Mouse (Mus musculus): ENCODE data around the gene Vgll2.
A peak's percentile ranks its signal among the peaks of the same experiment; 100 is the strongest.

Vgll2 gene

DNA sequence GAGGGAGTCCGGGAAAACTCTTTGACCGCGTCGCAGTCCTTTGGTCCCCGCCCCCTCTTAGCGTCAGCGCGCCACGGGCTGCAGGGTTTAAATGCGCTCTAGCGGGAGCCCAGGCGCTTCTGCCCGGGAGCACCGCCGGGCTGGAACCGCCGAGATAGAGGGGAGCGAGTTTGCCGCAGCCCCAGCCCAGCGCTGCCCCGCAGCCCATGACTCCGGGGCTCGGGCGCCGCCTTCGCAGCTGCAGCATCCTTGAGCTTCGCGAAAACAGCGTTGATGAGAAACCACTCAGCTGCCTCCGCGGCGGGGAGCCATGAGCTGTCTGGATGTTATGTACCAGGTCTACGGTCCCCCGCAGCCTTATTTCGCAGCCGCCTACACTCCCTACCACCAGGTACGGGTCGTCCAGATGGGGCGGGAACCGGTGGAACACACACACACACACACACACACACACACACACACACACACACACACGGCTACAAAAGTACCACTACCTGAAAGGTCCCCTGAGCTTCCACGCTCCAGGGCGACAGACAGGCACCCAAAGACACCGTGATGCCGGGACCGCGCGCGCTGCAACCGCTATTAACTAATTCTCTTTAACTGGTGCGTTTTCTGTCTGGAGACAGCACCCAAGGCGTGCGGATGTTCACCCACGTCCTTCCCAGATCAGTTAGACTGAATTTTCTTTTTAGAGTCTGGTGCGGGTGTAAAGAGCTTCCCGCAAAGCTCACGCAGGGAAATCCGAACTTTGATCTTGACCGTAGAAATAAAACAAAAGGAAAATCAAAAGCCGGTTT, at the start of gene Vgll2:
Vgll2 (plus strand) TSS at position 90 of the 800 bp plus-strand sequence.
- no peak for DNase-seq (ENCODE audit: low spot score in 2 of 2)

- DNase-seq (ENCODE audit: low spot score in 2 of 2): no peak
These were observed 47.2 kb upstream of the Vgll2 start for GRCm38 (mm10) chr10:51975137-51975536.

GRCm38 (mm10) chr10:51975587-51975986, 46.7 kb upstream of the Vgll2 start:
- no peak for DNase-seq (ENCODE audit: low spot score in 2 of 2)

DNA sequence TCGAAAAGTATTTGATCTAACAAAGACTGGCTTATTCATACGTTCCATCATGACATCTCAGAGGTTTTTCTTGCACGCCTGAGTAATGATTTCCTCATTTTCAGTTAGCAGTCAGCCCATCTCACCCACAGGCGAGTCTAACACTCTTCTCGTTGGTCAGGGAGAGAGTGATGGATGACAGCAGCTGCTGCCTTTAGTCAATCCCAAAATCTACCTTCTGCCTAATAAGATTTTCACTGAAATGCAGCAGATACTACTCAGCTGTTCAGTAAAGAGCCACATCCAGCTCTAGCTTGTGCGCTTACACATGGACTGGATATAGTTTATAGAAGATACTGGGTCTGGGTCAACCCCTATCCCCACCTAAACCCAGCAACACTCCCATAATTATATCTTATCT, 40.7 kb upstream of the Vgll2 start:
- no peak for DNase-seq (ENCODE audit: low spot score in 2 of 2)

DNA sequence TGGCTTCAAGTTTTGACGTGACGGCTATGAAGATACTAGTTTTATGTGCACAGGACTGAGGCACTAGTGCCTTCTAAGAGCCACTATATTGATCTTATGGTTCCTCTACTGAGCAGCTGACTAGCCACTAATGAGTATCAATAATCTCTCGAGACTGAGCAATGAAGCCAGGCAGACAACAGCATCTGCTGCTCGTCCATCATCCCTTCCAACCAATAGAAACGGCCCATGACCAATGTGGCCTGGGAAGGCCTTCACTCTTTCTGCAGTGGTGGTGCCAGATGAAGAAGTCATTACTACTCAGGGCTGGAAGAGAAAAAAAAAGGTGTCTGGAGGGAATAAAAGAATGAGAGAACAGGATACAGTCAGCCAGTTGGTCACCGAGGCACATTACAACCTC, 39.9 kb upstream of the Vgll2 start:
- DNase-seq (ENCODE audit: low spot score in 2 of 2): no peak

- no peak for DNase-seq (ENCODE audit: low spot score in 2 of 2)
These were observed 3.8 kb upstream of the Vgll2 start for GRCm38 (mm10) chr10:52018471-52018870.

GRCm38 (mm10) chr10:52021231-52021630, 1.1 kb upstream of the Vgll2 start:
- DNase-seq (ENCODE audit: low spot score in 2 of 2): no peak

- DNase-seq (ENCODE audit: low spot score in 2 of 2): no peak
These were observed 437 bp upstream of the Vgll2 start for GRCm38 (mm10) chr10:52021736-52022394.

GRCm38 (mm10) chr10:52023213-52024052, 1.1 kb downstream of the Vgll2 start:
- no peak for DNase-seq (ENCODE audit: low spot score in 2 of 2)

DNA sequence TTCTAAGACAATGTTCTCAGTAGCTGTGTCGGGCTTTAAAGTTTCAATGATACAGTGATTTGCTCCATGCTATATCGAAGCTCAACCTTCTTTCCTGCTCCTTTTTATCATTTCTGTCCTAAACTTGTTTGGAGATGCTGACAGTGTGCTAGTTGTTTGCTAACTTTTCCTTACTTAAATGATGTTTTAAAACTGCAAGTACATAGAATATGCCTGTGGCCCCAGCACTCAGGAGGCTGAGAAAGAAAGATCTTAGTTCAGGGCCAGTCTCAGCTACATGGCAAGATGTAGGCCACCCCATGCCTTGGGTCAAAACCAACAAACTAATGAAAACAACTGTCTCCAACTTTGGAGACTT, 1.7 kb downstream of the Vgll2 start:
- DNase-seq (ENCODE audit: low spot score in 2 of 2): no peak

DNA sequence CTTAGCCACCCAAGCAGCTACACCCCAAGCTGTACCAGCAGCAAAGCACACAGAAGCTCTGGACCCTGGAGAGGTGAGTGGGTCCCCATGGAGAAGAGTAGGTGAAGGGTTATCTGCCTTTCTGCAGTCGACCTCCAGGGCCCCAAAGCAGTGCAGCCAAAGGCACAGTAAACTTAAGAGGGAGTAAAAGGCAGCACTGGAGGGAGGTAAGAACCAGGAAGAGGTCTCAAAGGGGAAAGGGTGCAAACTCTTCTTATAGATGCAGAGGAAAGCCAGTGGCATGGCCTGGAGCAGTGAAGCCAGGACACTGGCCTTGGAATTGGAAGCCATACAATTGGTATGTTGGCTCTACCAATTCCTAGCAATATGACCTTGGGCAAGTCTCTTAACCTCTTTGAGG, 3.0 kb downstream of the Vgll2 start:
- DNase-seq (ENCODE audit: low spot score in 2 of 2): no peak

DNA sequence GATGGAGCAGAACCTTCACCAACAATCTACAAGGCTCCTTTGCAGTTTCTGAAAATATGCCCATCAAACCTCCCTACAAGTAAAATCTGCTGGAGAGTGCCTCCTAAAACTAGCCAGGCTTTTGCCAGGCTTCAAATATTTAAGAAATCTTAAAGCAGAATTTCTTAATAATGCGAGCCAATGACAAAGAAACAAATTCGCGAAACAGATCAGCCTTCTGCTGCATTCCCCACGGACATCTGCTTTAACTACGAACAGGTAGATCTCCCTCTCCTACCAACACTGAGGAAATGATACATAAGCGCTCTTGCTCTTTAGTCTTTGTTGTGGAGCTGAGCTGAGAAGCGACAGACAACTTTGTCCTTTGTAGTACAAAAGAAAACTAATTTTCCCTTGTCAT, 3.5 kb downstream of the Vgll2 start:
- DNase-seq (ENCODE audit: low spot score in 2 of 2): no peak

DNA sequence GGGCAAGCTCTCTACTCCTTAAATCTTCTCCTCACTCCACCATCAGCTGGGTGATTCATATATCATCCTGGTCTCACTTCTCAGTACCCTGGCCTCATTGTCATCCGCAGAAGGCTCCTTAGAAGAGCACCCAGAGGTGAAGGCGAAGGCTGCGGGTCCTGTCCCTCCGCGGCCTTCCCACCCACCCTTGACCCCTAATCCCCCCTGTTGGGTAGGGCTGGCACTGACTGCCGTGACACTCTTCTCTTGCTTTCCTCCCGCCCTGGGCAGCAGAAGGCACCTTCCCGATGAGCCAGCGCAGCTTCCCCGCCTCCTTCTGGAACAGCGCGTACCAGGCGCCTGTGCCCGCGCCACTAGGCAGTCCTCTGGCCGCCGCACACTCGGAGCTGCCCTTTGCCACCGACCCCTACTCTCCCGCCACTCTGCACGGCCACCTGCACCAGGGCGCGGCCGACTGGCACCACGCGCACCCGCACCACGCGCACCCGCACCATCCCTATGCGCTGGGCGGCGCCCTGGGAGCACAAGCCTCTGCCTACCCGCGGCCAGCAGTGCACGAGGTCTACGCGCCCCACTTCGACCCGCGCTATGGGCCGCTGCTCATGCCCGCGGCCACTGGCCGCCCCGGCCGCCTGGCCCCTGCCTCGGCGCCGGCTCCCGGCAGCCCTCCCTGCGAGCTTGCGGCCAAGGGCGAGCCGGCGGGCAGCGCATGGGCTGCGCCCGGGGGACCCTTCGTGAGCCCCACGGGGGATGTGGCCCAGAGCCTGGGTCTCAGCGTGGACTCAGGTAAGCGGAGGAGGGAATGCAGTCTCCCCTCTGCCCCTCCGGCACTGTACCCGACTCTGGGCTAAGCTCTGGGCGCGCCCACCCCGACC, 5.1 kb downstream of the Vgll2 start:
- DNase-seq (ENCODE audit: low spot score in 2 of 2): no peak

GRCm38 (mm10) chr10:52028561-52029370, 6.5 kb downstream of the Vgll2 start:
- DNase-seq (ENCODE audit: low spot score in 2 of 2): no peak

- DNase-seq (ENCODE audit: low spot score in 2 of 2): no peak
These were observed 7.2 kb downstream of the Vgll2 start for GRCm38 (mm10) chr10:52029421-52030080.

- DNase-seq (ENCODE audit: low spot score in 2 of 2): no peak
These were observed 11.4 kb downstream of the Vgll2 start for GRCm38 (mm10) chr10:52033729-52034128.

DNA sequence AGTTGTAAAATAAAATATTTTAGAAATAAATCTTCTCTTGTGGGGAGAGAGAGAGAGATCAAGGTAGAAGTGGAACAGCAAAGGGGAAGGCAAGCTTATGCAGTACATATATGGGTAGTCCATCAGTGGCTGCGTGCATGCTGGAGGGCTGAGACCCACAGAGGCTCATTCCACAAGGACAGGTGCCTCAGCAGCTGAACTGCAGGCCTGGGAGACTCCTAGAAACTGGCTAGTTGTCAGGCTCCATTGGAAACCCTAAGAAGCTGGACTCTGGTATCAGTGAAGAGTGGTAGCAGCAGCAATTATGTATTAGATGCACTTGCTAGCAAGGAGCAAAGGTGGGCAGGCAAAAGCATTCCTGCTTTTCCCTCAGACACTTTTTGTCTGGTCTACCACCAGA, 17.1 kb downstream of the Vgll2 start:
- no peak for DNase-seq (ENCODE audit: low spot score in 2 of 2)

DNA sequence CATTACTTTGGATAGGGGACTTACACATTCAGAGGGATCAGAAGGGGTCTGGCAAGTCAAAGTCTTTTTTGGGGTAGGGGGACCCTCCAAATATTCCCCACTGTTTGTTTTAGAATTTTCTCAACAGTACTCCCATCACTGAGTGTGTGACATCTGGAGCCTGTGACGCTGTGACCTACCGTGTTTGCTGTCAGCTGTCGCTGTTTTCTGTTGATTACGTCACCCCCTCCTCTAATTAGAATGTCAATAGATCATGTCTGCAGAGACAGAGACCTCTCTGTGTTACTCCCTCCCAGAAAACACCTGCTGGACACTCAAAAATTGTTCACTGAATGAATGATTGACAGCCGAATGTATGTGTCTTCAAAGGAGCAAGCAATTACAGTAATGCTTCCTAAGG, 20.8 kb downstream of the Vgll2 start:
- no peak for DNase-seq (ENCODE audit: low spot score in 2 of 2)

DNA sequence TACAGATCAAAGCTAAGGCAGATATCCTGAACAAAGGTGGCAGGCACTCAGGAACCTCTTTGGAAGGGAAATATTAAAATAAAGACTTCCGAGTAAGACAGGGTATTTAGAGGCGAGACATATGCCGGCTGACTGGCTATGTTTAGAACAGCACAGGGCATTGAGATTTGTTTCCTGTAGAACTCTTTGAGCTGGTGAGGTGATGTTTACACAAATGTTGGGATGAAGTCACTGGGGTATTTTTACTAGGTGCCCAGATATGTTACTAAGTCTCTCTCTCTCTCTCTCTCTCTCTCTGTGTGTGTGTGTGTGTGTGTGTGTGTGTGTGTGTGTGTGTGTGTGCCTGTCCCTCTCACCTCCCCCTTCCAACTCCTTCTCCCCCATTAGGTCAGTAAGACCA, 26.0 kb downstream of the Vgll2 start:
- DNase-seq (ENCODE audit: low spot score in 2 of 2): no peak

DNA sequence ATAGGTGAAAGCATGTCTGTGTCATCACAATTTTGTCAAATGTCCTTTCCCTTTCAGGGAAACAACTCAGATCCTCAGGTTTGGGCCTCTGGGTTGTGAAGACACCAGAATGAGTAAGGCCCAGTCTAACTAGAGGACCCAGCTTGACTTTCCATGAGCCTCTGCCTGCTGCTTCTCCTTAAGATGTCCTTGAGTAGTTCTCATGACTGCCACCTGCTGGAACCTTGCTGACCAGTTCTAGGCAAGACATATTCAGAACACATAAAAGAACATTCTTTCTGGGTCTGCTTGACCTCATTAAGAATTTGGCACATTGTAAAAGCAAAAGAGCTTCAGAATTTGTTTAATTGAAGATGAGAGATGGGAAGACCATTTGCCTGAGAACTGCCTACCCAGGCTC, 50.2 kb downstream of the Vgll2 start:
- peak in 1 of 2 experiments; percentile 4 for DNase-seq (ENCODE audit: low spot score in 2 of 2)
